Mouse (Mus musculus) testis, adult 10 weeks (tissue): ENCODE measurements around the gene Hells. TPM values are rescaled to one million over a fixed set of nuclear protein-coding genes. Genes with fewer than 3 reads are reported as not detected.

ENCODE experiments used
- polyA plus RNA-seq: library from polyadenylated mRNA; stranded (reverse); fragments of 350-450 nt; fragmentation: Illumina TruSeq; extraction: RNeasy Lipid Tissue Mini Kit (QIAGEN cat#74804); gene quantifications from one replicate; pipeline ENCODE4 v1.2.3, GENCODE M21; 2014; ENCODE audit warnings: low read depth, low replicate concordance

The Hells gene
- 105 TPM for polyA plus RNA-seq

DNA sequence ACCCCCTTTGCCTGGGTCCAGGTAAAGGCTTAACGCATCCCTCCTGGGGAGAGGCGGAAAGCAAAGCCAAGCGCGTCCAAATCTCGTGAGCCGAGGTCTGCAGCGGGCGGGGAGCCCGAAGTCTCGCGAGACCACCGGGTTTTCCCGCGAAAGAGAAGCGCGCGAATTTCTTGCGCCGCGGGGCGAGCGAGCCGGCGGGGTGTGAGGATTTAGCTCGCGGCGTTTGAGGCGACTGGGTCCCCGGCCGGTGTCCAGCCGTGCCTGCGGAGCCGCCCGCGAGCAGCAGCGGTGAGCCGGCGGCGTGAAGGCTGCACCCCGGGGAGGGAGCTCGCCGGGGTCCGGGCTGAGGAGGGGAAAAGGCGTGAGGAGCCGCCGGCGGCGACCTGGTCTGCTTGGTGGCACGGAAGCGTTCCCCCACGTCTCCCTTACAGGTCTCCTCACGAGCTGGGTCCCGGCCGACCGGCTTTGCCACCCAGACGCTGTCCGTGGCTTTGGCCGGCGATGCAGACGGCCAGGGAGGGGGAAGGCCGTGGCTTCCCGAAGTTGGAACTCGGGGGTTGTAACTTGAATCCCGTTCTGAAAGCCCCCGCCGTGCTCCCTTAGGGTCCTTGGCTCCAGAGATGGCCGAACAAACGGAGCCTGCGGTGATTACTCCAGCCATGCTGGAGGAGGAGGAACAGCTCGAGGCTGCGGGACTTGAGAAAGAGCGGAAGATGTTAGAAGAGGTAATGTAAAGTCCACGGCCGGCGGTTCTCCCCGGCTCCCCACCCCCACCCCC lies at the start of gene Hells:
TSS of gene Hells (plus strand) at position 128 of the 778 bp plus-strand sequence.

DNA sequence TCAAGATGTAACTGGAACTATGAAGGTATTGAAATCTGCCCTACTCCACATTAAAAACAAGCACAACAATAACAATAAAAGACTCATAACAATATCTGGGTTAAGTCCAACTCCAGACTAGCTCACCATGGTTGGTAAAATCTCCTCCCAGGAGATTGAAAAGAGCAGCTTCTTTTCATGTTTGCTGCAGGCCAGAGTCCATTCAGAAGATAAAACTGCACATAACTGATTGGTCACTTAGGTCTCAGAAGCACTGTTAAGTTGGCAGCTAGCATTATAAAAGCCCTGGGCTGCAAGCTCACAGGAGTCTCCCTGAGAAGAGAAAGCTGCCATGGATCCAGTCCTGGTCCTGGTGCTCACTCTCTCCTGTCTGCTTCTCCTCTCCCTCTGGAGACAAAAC lies 76.0 kb downstream of the Hells start, which contains the start of gene Cyp2c55:
TSS of gene Cyp2c55 (plus strand) at position 305 of the 400 bp plus-strand sequence.

Other genes starting within 250 kb of the Hells start
- gene Noc3l, start 111.7 kb upstream of the Hells start, polyA plus RNA-seq = 15.6 TPM
- gene Tbc1d12, start 94.3 kb upstream of the Hells start, polyA plus RNA-seq = 31.6 TPM
- gene Cyp2c55, start 76.1 kb downstream of the Hells start, polyA plus RNA-seq = 1.2 TPM
- gene Cyp2c65, start 130.1 kb downstream of the Hells start, polyA plus RNA-seq = 1.5 TPM
- gene Cyp2c66, start 183.0 kb downstream of the Hells start, polyA plus RNA-seq = 1.3 TPM